Mouse (Mus musculus): ENCODE results near the gene Lmntd1. TPM values are rescaled to one million over a fixed set of nuclear protein-coding genes. Genes with fewer than 3 reads are reported as not detected.

The Lmntd1 gene
- polyA plus RNA-seq, 1 experiment, result not detected

GRCm38 (mm10) chr6:145523337-145523736 is 90.8 kb downstream of the Lmntd1 start:
- H3K27ac ChIP-seq (ENCODE audit: insufficient read depth, low read length), result no peak overlapping the region
- no peak overlapping the region for H3K9ac ChIP-seq (ENCODE audit: low read depth, poor library complexity, severe bottlenecking)
- H3K9me3 ChIP-seq (replicated peaks; ENCODE audit: control insufficient read depth, insufficient read depth, low read length, poor library complexity, severe bottlenecking), result 0 out of 2 replicates have a peak, but pooled peaks cover 3% of the 10 kb centered on the region
- no peaks in the 10 kb centered on the region for H3K27me3 ChIP-seq (ENCODE audit: control insufficient read depth, insufficient read depth, low read length, poor library complexity, severe bottlenecking)
- no peak for TF ChIP-seq POLR2A (IDR thresholded peaks at IDR 0.05; ENCODE audit: insufficient read depth, low read length)
- no peak for TF ChIP-seq EP300 (IDR thresholded peaks at IDR 0.05; ENCODE audit: insufficient read depth, low read depth, low read length)
- TF ChIP-seq CTCF (IDR thresholded peaks at IDR 0.05; ENCODE audit: low read depth, low read length), result no peak
- no peaks in the 10 kb centered on the region for H3K36me3 ChIP-seq (ENCODE audit: control insufficient read depth, insufficient read depth, low read length, poor library complexity, severe bottlenecking)
- H3K4me3 ChIP-seq (ENCODE audit: low read depth, low read length), result no peak overlapping the region
- H3K4me1 ChIP-seq (ENCODE audit: control insufficient read depth, insufficient read depth, low read length), result no peaks in the 10 kb centered on the region

GRCm38 (mm10) chr6:145522617-145523016 is 91.5 kb downstream of the Lmntd1 start:
- H3K4me3 ChIP-seq (ENCODE audit: low read depth, low read length), result no peak overlapping the region
- TF ChIP-seq POLR2A (IDR thresholded peaks at IDR 0.05; ENCODE audit: insufficient read depth, low read length) (no peak), CTCF (IDR thresholded peaks at IDR 0.05; ENCODE audit: low read depth, low read length) (no peak), EP300 (IDR thresholded peaks at IDR 0.05; ENCODE audit: insufficient read depth, low read depth, low read length) (no peak)
- H3K9ac ChIP-seq (ENCODE audit: low read depth, poor library complexity, severe bottlenecking), result no peak overlapping the region
- no peaks in the 10 kb centered on the region for H3K27me3 ChIP-seq (ENCODE audit: control insufficient read depth, insufficient read depth, low read length, poor library complexity, severe bottlenecking)
- no peaks in the 10 kb centered on the region for H3K4me1 ChIP-seq (ENCODE audit: control insufficient read depth, insufficient read depth, low read length)
- H3K9me3 ChIP-seq (replicated peaks; ENCODE audit: control insufficient read depth, insufficient read depth, low read length, poor library complexity, severe bottlenecking), result 0 out of 2 replicates have a peak, but pooled peaks cover 3% of the 10 kb centered on the region
- H3K27ac ChIP-seq (ENCODE audit: insufficient read depth, low read length), result no peak overlapping the region
- H3K36me3 ChIP-seq (ENCODE audit: control insufficient read depth, insufficient read depth, low read length, poor library complexity, severe bottlenecking), result no peaks in the 10 kb centered on the region

- TF ChIP-seq EP300 (IDR thresholded peaks at IDR 0.05; ENCODE audit: insufficient read depth, low read depth, low read length), result no peak
- no peak for TF ChIP-seq CTCF (IDR thresholded peaks at IDR 0.05; ENCODE audit: low read depth, low read length)
- H3K4me1 ChIP-seq (ENCODE audit: control insufficient read depth, insufficient read depth, low read length), result no peaks in the 10 kb centered on the region
- no peak overlapping the region for H3K4me3 ChIP-seq (ENCODE audit: low read depth, low read length)
- H3K27ac ChIP-seq (ENCODE audit: insufficient read depth, low read length), result no peak overlapping the region
- H3K9me3 ChIP-seq (replicated peaks; ENCODE audit: control insufficient read depth, insufficient read depth, low read length, poor library complexity, severe bottlenecking), result no peaks in the 10 kb centered on the region
- no peaks in the 10 kb centered on the region for H3K27me3 ChIP-seq (ENCODE audit: control insufficient read depth, insufficient read depth, low read length, poor library complexity, severe bottlenecking)
- no peaks in the 10 kb centered on the region for H3K36me3 ChIP-seq (ENCODE audit: control insufficient read depth, insufficient read depth, low read length, poor library complexity, severe bottlenecking)
- H3K9ac ChIP-seq (ENCODE audit: low read depth, poor library complexity, severe bottlenecking), result no peak overlapping the region
Measured at GRCm38 (mm10) chr6:145517002-145517401, 97.1 kb downstream of the Lmntd1 start.

GRCm38 (mm10) chr6:145515859-145516581 is 98.1 kb downstream of the Lmntd1 start:
- TF ChIP-seq EP300 (IDR thresholded peaks at IDR 0.05; ENCODE audit: insufficient read depth, low read depth, low read length) (no peak), CTCF (IDR thresholded peaks at IDR 0.05; ENCODE audit: low read depth, low read length) (no peak), POLR2A (IDR thresholded peaks at IDR 0.05; ENCODE audit: insufficient read depth, low read length) (no peak)
- Histone ChIP-seq H3K36me3 (ENCODE audit: control insufficient read depth, insufficient read depth, low read length, poor library complexity, severe bottlenecking) (no peaks in the 10 kb centered on the region), H3K27me3 (ENCODE audit: control insufficient read depth, insufficient read depth, low read length, poor library complexity, severe bottlenecking) (no peaks in the 10 kb centered on the region), H3K9ac (ENCODE audit: low read depth, poor library complexity, severe bottlenecking) (no peak overlapping the region), H3K27ac (ENCODE audit: insufficient read depth, low read length) (no peak overlapping the region), H3K4me1 (ENCODE audit: control insufficient read depth, insufficient read depth, low read length) (no peaks in the 10 kb centered on the region), H3K9me3 (replicated peaks; ENCODE audit: control insufficient read depth, insufficient read depth, low read length, poor library complexity, severe bottlenecking) (no peaks in the 10 kb centered on the region), H3K4me3 (ENCODE audit: low read depth, low read length) (no peak overlapping the region)

GRCm38 (mm10) chr6:145511265-145511664 is 102.9 kb downstream of the Lmntd1 start:
- Histone ChIP-seq H3K9me3 (replicated peaks; ENCODE audit: control insufficient read depth, insufficient read depth, low read length, poor library complexity, severe bottlenecking) (no peaks in the 10 kb centered on the region), H3K4me1 (ENCODE audit: control insufficient read depth, insufficient read depth, low read length) (no peaks in the 10 kb centered on the region)

GRCm38 (mm10) chr6:145508828-145509227 is 105.3 kb downstream of the Lmntd1 start:
- Histone ChIP-seq H3K9me3 (replicated peaks; ENCODE audit: control insufficient read depth, insufficient read depth, low read length, poor library complexity, severe bottlenecking) (no peaks in the 10 kb centered on the region), H3K9ac (ENCODE audit: low read depth, poor library complexity, severe bottlenecking) (no peak overlapping the region), H3K27ac (ENCODE audit: insufficient read depth, low read length) (no peak overlapping the region), H3K4me1 (ENCODE audit: control insufficient read depth, insufficient read depth, low read length) (no peaks in the 10 kb centered on the region), H3K4me3 (ENCODE audit: low read depth, low read length) (no peak overlapping the region), H3K27me3 (ENCODE audit: control insufficient read depth, insufficient read depth, low read length, poor library complexity, severe bottlenecking) (no peaks in the 10 kb centered on the region), H3K36me3 (ENCODE audit: control insufficient read depth, insufficient read depth, low read length, poor library complexity, severe bottlenecking) (no peaks in the 10 kb centered on the region)
- TF ChIP-seq CTCF (IDR thresholded peaks at IDR 0.05; ENCODE audit: low read depth, low read length), result no peak
- no peak for TF ChIP-seq EP300 (IDR thresholded peaks at IDR 0.05; ENCODE audit: insufficient read depth, low read depth, low read length)
- TF ChIP-seq POLR2A (IDR thresholded peaks at IDR 0.05; ENCODE audit: insufficient read depth, low read length), result no peak

More at GRCm38 (mm10) chr6:145511265-145511664, 102.9 kb downstream of the Lmntd1 start:
- no peak overlapping the region for H3K4me3 ChIP-seq (ENCODE audit: low read depth, low read length)
- TF ChIP-seq EP300 (IDR thresholded peaks at IDR 0.05; ENCODE audit: insufficient read depth, low read depth, low read length), result no peak
- no peak for TF ChIP-seq POLR2A (IDR thresholded peaks at IDR 0.05; ENCODE audit: insufficient read depth, low read length)
- no peak for TF ChIP-seq CTCF (IDR thresholded peaks at IDR 0.05; ENCODE audit: low read depth, low read length)
- no peak overlapping the region for H3K9ac ChIP-seq (ENCODE audit: low read depth, poor library complexity, severe bottlenecking)
- H3K27ac ChIP-seq (ENCODE audit: insufficient read depth, low read length), result no peak overlapping the region
- no peaks in the 10 kb centered on the region for H3K27me3 ChIP-seq (ENCODE audit: control insufficient read depth, insufficient read depth, low read length, poor library complexity, severe bottlenecking)
- H3K36me3 ChIP-seq (ENCODE audit: control insufficient read depth, insufficient read depth, low read length, poor library complexity, severe bottlenecking), result no peaks in the 10 kb centered on the region

Measured in ES-Bruce4 (cell line).